Mouse (Mus musculus): Measurements from ENCODE around the gene Elf2.

Elf2 gene

DNA sequence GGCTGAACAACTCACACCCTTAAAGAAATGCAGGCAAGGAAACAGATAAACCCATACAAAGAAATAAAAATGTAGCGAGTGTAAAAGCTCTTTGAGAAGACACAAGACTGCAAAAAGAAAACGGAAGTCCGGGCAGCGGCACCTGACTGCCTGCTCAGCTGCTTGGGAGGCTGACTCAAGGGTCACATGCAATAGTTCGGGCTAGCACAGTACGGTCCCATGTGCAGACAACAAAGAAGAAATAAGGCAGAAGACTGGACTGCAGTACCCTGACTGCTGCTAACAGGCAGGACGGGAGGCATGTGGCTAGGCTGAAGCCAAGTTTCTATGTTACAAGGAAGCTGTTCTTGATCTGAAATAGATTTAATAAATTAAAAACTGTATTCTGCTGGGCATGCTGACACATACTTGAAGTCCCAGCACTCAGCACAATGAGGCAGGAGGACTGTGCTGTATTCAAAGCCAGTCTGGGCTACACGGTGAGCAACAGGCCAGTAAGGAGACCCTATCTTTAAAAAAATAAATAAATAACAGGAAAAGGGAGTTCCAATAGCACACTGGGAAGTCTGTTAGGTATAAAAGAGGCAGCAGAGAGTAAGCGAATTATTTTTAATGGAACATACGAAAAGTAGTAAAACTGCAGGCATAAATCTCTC is 7.1 kb downstream of the Elf2 start:
- in situ Hi-C loops (cut with MboI, MseI), result no loop called here

DNA sequence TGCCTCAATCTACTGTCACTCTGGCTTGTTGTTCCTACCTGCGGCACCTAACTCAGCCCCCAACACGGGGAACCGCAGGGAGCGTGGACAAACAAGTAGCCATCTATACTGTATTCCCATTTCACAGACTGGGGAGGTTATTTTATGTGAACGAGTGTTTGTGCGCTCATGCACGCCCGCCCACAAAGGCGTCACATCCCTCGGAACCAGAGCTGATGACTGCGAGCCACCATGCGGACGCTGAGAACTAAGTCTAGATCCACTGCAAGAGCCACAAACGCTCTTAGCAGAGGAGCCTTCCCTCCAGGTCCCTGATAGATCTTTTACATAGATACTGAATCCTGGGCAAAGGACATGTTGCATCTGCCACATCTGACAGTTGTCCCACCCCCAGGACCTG is 10.4 kb downstream of the Elf2 start:
- in situ Hi-C loops (cut with MboI, MseI), result no loop called here

DNA sequence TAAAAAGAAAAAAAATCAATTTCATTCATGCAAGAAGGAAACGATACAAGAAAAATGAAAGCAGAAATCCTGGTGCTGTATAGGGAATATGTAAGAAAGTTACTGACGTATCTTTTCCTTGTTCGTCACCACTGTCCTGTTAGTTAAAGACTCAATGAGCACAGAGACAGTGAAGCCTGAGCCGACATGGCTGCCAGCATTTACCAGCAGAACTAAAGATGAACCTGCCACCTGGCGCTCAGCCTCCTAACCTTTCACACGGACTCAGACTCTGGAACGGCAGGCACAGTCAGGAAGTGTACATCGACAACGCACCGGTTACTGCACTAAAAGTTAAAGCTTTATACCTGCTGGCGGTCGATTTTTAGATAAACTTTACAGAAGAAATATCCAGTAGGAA is 11.9 kb downstream of the Elf2 start:
- in situ Hi-C loops (cut with MboI, MseI), result loop anchor here (5.0 kb wide), 1 partner anchor 36 kb away; no protein-coding TSS in a partner anchor

- in situ Hi-C loops (cut with MboI, MseI), result loop anchor here (5.0 kb wide), 1 partner anchor 36 kb away; no protein-coding TSS in a partner anchor
Measured at GRCm38 (mm10) chr3:51327817-51328216, 12.6 kb downstream of the Elf2 start.

DNA sequence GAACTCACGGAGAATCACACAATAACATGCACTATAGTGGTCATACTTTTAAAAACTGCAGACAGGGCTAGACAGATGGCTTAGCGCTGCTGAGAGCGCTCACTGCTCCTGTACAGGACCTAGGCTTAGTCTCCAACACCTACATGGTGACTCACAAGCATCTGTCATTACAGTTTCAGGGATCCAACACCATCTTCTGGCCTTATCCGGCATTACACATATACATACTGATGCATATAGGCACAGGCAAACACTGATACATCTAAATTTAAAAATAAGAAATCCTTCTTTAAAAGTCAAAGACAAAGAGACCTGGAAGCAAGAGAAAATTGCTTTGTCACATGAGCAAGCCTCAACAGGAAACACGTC is 13.1 kb downstream of the Elf2 start:
- in situ Hi-C loops (cut with MboI, MseI), result loop anchor here (5.0 kb wide), 1 partner anchor 35 kb away; no protein-coding TSS in a partner anchor

DNA sequence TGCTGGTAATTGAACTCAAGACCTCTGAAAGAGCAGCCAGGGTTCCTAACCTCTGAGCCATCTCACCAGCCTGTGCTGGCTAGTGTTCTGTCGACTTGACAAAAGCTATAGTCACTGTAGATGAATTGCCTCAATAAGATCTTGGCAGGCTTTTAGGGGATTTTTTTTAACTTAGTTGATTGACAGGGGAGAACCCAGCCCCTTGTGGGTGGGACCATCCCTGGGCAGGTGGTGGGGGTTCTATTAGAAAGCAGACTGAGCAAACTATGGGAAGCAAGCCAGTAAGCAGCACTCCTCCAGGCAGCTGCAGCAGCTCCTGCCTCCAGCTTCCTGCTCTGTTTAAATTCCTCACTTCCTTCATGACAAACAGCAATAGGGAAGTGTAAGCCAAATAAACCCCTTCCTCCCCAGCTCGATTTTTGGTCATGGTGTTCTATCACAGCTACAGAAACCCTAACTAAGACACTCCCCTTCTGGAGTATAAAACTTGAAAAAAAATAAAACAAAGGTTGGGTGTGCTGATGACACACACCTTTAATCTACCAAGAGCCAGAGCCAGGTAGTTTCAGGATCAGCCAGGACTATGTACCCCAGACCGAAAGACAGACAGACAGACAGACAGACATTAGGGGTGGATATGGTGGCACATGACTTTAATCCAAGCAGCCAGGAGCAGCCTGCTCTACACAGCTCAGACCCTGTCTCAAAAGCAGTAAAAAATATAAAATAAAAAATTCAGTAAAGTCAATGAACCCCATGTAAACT is 13.6 kb downstream of the Elf2 start:
- in situ Hi-C loops (cut with MboI, MseI), result loop anchor here (5.0 kb wide), 1 partner anchor 35 kb away; no protein-coding TSS in a partner anchor

GRCm38 (mm10) chr3:51325475-51325874 is 15.0 kb downstream of the Elf2 start:
- in situ Hi-C loops (cut with MboI, MseI), result loop anchor here (5.0 kb wide), 1 partner anchor 33 kb away; no protein-coding TSS in a partner anchor

- in situ Hi-C loops (cut with MboI, MseI), result loop anchor here (25.0 kb wide), 1 partner anchor 461 kb away; no protein-coding TSS in a partner anchor
Measured at GRCm38 (mm10) chr3:51323006-51323405, 17.5 kb downstream of the Elf2 start.

DNA sequence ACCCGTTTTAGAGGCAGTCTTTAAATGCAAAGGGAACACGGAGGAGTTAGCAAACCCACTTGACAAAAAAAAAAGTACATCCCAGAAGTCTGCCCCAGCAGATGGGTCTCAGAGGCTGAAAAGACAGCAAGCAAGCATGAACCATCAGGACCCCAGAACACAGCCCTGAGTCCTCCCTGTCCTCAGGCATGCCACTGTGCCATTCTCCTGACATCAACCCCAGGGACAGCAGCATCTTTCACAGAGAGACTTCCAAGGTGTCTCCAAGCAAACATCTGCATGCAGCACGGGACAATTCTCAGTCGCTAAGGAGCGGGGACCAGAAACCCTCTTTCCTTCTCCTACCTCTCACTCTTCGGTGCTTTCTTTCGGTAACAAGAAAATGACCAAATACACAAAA is 18.1 kb downstream of the Elf2 start:
- in situ Hi-C loops (cut with MboI, MseI), result loop anchor here (25.0 kb wide), 1 partner anchor 460 kb away; no protein-coding TSS in a partner anchor

GRCm38 (mm10) chr3:51321141-51321540 is 19.3 kb downstream of the Elf2 start:
- in situ Hi-C loops (cut with MboI, MseI), result loop anchor here (25.0 kb wide), 1 partner anchor 459 kb away; no protein-coding TSS in a partner anchor

DNA sequence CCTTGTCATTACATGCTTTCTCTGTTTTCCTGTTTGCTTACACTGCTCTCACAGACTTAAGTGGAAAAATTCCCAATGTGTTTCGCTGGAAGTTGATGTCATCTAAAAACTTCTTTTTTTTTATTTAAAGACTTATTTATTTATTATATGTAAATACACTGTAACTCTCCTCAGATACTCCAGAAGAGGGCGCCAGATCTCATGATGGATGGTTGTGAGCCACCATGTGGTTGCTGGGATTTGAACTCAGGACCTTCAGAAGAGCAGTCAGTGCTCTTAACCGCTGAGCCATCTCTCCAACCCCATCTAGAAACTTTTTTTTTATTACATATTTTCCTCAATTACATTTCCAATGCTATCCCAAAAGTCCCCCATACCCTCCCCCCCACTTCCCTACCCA is 22.4 kb downstream of the Elf2 start:
- in situ Hi-C loops (cut with MboI, MseI), result loop anchor here (25.0 kb wide), 1 partner anchor 456 kb away; no protein-coding TSS in a partner anchor

GRCm38 (mm10) chr3:51316876-51317275 is 23.6 kb downstream of the Elf2 start:
- in situ Hi-C loops (cut with MboI, MseI), result loop anchor here (25.0 kb wide), 1 partner anchor 455 kb away; no protein-coding TSS in a partner anchor

DNA sequence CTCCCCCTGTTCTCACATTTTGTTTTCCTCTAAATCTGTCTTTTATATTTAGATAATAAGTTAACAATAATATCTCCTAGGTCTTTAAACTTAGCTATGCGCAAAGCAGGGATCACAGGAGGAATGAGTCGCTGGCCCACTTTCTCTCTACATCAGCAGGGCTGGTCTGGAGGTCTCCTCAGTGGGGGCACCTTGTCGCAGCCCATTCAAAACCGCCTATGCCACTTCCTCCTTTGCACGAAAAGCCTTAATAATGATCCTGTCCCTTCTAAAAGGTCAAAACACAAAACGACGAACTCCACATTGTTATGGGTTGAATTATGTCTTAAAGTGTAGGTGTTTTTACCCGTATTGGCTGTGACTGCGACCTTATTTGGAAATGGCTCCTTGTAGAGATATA is 28.8 kb downstream of the Elf2 start:
- in situ Hi-C loops (cut with MboI, MseI), result loop anchor here (25.0 kb wide), 1 partner anchor 449 kb away; no protein-coding TSS in a partner anchor

DNA sequence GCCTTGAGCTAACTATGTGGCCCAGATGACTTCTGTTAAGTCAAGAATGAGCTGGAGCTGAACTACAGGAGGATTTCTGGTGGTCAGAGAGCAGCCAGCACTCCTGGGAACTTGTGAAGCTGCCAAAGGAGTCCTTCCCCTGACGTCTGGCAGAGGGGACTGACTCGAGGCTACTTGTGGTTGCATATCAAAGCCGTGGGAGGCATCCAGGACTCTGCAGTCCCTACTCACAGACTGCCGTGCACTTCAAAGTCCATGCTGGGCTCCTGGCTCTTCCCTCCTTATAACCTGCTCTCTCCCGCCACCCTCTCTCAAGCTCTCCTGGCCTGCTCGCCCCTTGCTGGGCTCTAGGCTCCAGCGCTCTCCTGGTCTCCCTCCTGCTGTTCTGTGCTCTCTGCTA is 30.4 kb downstream of the Elf2 start:
- in situ Hi-C loops (cut with MboI, MseI), result loop anchor here (25.0 kb wide), 1 partner anchor 448 kb away; no protein-coding TSS in a partner anchor

DNA sequence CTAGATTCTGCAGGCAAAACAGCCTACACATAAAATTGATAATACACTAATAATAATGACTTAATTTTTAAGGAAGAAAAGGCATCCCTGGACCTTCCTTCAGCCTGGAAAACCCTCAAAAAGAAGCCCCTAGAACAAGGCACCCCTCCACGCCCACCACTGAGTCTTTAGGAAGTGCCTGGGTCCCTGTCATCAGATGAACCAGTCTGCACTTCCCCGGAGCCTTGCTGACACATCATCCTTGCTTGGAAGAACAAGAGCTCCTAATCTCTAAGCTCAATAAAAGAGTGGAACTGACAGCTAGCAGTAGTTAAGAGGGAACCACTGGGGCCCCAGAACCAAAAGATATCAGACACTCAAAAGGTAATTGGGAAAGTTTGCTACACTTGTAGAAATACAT is 33.8 kb downstream of the Elf2 start:
- in situ Hi-C loops (cut with MboI, MseI), result loop anchor here (25.0 kb wide), 1 partner anchor 444 kb away; no protein-coding TSS in a partner anchor

DNA sequence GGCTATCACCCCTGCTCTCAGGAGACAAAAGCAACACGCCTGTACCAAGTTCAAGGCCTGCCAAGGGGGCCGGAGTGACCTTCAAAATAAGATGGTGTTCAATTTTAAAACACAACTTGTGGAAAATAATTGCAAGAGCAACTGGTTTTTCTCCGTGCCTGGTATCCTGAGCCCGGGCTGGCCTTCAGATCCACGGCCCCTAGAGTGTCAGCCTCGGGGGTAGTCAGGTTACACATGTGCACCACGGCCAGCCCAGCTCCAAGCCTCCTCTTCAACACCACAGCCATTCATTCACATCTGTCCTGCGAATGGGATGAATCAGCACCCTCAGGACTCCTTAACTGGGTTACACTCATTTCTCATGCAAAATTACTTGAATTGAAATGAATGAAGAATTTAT is 34.5 kb downstream of the Elf2 start:
- in situ Hi-C loops (cut with MboI, MseI), result loop anchor here (25.0 kb wide), 1 partner anchor 444 kb away; no protein-coding TSS in a partner anchor

DNA sequence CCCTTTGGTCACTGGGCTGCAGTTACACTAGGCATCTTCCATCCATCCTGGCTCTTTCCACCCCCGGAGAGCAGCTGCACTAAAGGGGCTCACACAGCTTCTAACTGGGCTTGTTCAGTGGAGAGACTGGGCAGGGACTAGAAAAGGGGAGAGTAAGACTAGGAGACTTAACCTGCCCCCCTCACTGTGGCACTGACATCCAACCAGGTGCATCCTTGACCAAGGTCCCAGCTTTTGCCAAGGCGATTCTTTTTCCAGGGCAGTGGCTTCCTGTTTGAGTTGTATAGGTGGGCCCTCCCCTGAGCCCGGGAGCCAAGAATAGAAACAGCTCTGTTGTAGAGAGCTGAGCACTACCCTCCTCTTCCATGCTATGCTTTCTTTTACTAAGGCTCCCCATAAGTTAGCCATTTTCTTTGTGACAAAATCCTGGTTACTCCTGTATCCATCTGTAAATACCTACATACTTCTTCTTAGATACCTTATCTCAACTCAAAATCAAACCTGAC is 37.4 kb downstream of the Elf2 start:
- in situ Hi-C loops (cut with MboI, MseI), result loop anchor here (25.0 kb wide), 1 partner anchor 441 kb away; no protein-coding TSS in a partner anchor

GRCm38 (mm10) chr3:51301583-51301982 is 38.9 kb downstream of the Elf2 start:
- in situ Hi-C loops (cut with MboI, MseI), result loop anchor here (25.0 kb wide), 1 partner anchor 439 kb away; no protein-coding TSS in a partner anchor

DNA sequence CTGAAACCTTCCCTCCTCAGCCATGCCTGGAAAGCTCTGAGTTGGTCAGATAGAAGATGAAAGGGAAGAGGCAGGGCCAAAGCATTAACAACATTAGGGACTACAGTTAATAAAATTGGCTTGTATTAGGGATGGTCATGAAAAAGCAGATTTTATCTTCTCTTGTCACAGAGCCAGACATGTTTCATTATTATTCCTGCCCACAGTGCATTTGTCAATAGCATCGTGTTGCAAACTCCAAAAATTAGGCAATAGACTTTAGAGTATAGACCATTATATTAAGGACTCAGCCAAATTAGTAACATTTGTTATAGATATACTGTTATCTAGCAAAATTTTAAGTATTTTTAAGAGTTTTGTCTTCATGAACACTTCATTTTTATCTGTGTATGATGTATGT is 43.7 kb downstream of the Elf2 start:
- in situ Hi-C loops (cut with MboI, MseI), result no loop called here

- in situ Hi-C loops (cut with MboI, MseI), result no loop called here
Measured at GRCm38 (mm10) chr3:51295225-51295624, 45.2 kb downstream of the Elf2 start.

DNA sequence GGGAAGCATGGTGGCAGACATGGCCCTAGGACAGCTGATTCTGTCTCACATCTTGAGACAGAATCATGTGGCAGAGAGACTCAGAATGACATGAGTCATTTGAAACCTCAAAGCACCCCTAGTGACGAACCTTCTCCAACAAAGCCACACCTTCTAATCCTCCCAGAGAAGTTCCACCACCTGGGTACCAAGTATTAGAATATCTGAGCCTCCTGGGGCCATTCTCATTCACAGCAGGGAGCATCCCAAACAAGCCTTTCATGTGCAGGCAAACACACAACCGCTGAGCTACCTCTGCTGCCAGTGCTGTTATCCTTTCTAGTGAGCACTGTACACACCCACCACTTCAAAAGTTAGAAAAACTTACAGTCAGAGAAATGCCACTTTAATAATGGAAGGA is 46.2 kb downstream of the Elf2 start:
- in situ Hi-C loops (cut with MboI, MseI), result loop anchor here (5.0 kb wide), 1 partner anchor 33 kb away; no protein-coding TSS in a partner anchor

Measured in T-helper 2 cell (primary cell).